Mouse (Mus musculus) testis, adult 2 months (tissue): ENCODE data around the gene Kcnc1. TPM values are rescaled to one million over a fixed set of nuclear protein-coding genes. Genes with fewer than 3 reads are reported as not detected.

ENCODE experiments used
- H3K27ac ChIP-seq: fragments of 200-500 bp; 2 replicates; pipeline ENCODE4 v1.5.1; 2012; ENCODE audit warnings: low read depth, low read length; ENCODE audit not compliant: control insufficient read depth, insufficient read depth
- H3K27me3 ChIP-seq: fragments of 200-500 bp; 2 replicates; pipeline ENCODE4 v1.6.1; 2012; ENCODE audit warnings: mild to moderate bottlenecking, low read length, moderate library complexity; ENCODE audit not compliant: control insufficient read depth, insufficient read depth
- H3K36me3 ChIP-seq: fragments of 200-500 bp; 2 replicates; pipeline ENCODE4 v1.6.1; 2012; ENCODE audit warnings: mild to moderate bottlenecking, low read length; ENCODE audit not compliant: control insufficient read depth, insufficient read depth
- H3K4me1 ChIP-seq: fragments of 200-500 bp; 2 replicates; pipeline ENCODE4 v1.6.1; 2012; ENCODE audit warnings: low read length; ENCODE audit not compliant: control insufficient read depth, insufficient read depth
- H3K4me3 ChIP-seq: fragments of 200-500 bp; 2 replicates; pipeline ENCODE4 v1.5.1; 2012; ENCODE audit warnings: low read depth, mild to moderate bottlenecking, low read length, moderate library complexity, mixed read lengths; ENCODE audit not compliant: control insufficient read depth
- CTCF ChIP-seq: fragments of 200-500 bp; IDR thresholded peaks from 2 replicates; pipeline ENCODE4 v1.5.1; 2012; ENCODE audit warnings: low read depth, mild to moderate bottlenecking, inconsistent platforms, low read length, moderate library complexity; ENCODE audit not compliant: control insufficient read depth, insufficient read depth, insufficient replicate concordance
- POLR2A ChIP-seq: fragments of 200-500 bp; IDR thresholded peaks from 2 replicates; pipeline ENCODE4 v1.6.1; 2012; ENCODE audit warnings: low read depth, mild to moderate bottlenecking, inconsistent platforms, low read length, moderate library complexity; ENCODE audit not compliant: control insufficient read depth
- polyA plus RNA-seq: library from polyadenylated mRNA; depleted of rRNA; stranded (reverse); fragments of >200 nt; gene quantifications from 2 replicates; pipeline ENCODE4 v1.2.3, GENCODE M21; 2012

The Kcnc1 gene
- polyA plus RNA-seq, 1 experiment = 14.6 TPM

DNA sequence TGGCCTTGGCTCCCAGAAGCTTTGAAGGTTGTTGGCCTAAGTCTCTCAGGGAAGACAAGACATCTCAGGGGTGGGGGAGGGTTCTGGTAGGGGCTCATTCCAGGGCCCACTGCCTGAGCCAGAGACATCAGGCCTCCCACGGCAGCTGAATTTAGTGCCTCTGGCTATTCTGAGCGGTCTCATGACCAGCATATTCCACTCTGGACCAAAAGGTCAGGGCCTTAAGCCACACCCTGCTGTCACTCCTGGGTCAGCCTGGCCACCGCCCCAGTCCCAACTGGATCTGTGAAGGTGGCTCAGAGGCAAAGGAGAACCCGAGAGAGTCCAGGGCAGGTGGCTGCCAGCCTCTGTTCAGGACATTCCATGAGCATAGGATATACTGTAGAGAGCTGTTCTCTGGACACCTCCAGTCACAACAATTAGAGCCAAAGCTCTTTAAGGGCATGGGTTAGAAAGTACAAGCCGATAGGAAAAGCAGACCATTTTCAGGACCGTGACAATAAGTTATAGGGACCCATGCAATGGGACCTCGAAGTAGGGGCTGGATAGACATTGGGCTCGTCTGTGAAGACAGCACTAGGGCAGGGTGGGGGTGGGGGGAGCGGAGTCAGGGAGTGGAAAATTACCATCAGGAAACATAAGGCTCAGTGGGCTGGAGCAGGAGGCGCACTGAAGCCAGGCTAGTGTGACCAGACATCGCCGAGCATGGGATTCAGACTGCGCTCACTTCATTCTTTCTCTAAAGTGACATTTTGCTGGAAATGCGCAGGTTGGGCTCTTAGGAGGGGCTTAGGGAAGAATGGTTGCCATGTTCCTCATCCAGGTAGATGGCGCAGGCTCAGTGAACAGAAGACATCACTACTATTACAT lies 7.6 kb downstream of the Kcnc1 start:
- H3K36me3 ChIP-seq = no peaks in the 10 kb centered on the region
- H3K27me3 ChIP-seq = peaks cover 2% of the 10 kb centered on the region
- H3K4me1 ChIP-seq = no peaks in the 10 kb centered on the region; the same call in 1 of the 2 replicates
- no peak overlapping the region for H3K27ac ChIP-seq
- TF ChIP-seq CTCF (no peak), POLR2A (no peak)
- no peak overlapping the region for H3K4me3 ChIP-seq

DNA sequence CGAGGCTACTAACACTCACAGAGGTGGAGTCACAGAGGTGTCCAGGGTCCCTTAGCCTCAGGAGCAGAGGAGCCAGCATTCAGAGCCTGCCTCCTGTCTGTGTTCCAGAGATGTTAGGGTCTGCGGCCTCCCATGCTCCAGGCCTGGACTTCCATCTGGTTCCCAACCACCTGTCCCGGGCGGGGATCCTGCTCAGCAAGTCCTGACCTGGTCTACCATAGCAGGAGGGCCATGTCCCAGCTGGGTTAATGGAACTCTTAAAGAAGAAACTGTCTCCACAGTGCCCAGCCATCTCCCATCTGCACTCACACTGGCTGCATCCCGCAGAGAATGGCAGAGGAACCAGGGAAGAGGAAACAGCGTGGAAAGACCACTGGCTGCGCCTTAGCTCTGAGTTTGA lies 8.5 kb downstream of the Kcnc1 start:
- Histone ChIP-seq H3K36me3 (no peaks in the 10 kb centered on the region), H3K4me3 (no peak overlapping the region), H3K27me3 (no peaks in the 10 kb centered on the region)

DNA sequence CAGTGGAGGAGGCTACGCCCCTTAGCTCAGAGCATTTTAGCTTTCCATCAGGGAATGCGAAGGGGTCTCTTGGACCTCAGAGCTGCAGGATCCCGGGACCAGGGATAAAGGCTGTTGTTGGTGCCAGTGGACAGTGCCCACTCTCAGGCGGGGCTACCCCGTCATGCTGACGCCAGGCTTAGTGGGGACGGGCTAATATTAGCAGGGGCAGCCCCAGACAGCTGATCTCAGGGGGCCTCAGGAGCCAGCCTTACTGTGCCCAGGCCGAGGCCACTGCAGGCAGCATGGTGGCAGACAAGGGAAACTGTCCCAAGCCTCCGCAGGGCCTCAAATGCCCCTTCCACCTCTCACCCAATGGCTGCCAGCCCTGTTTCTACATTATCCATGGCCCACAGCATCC lies 12.3 kb downstream of the Kcnc1 start:
- no peaks in the 10 kb centered on the region for H3K27me3 ChIP-seq
- no peaks in the 10 kb centered on the region for H3K36me3 ChIP-seq
- no peak overlapping the region for H3K27ac ChIP-seq
- no peaks in the 10 kb centered on the region; the same call in 1 of the 2 replicates for H3K4me1 ChIP-seq
- TF ChIP-seq CTCF (no peak), POLR2A (no peak)
- no peak overlapping the region for H3K4me3 ChIP-seq

More for the DNA sequence above, 8.5 kb downstream of the Kcnc1 start:
- Histone ChIP-seq H3K4me1 (no peaks in the 10 kb centered on the region; the same call in 1 of the 2 replicates), H3K27ac (no peak overlapping the region)
- no peak for TF ChIP-seq CTCF
- no peak for TF ChIP-seq POLR2A

DNA sequence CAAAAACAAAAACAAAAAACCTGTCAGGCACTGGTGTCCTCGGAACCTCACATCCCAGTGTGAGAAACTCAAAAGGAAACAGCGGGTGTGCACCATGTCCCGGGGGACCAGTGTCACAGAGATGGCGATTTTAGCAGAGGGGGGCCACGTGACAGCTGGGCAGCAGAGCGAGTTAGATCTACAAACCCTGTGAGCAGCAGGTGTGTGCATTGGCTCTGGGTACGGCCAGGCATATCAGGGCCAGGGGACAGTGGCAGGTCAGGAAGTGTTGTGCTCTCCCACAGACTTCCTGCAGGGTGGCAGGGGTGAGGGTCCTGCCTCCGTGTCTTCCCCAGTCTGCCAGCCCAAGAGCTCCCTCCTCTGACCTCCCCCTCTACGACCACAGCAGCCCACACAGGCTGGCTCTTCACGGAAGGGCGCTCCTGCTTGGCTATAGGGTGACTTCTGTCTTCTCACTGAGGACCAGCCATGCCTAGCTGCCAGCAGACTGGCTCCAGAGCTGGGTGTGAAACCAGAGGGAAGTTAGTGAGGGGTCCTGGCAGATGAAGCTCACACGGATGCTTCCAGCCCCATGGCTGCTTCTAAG lies 13.0 kb downstream of the Kcnc1 start:
- TF ChIP-seq CTCF (no peak), POLR2A (no peak)
- no peak overlapping the region for H3K4me3 ChIP-seq
- no peaks in the 10 kb centered on the region for H3K36me3 ChIP-seq

DNA sequence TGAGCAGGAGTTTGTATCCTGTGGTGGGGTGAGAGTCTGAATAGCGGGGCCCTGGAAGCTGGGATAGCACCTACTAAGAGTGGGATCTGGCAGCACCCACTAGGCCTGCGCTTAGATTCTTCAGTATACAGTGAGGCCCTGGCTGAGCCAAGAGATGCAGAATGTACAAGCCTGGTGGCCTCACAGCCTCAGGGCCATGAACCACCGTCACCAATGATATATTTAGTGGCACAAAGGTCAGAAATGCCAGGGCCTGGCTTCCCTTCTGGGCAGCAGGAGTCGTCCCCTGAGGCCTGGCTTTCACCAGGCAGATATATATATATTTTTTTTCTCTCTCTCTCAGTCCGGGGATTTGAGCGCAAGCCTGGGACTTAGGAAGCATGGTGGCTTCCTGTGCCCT lies 14.4 kb downstream of the Kcnc1 start:
- Histone ChIP-seq H3K36me3 (no peaks in the 10 kb centered on the region), H3K4me3 (no peak overlapping the region), H3K27me3 (no peaks in the 10 kb centered on the region), H3K27ac (no peak overlapping the region), H3K4me1 (no peaks in the 10 kb centered on the region)
- no peak for TF ChIP-seq CTCF
- TF ChIP-seq POLR2A = no peak

More for the DNA sequence above, 13.0 kb downstream of the Kcnc1 start:
- no peaks in the 10 kb centered on the region for H3K27me3 ChIP-seq
- no peaks in the 10 kb centered on the region for H3K4me1 ChIP-seq
- H3K27ac ChIP-seq = no peak overlapping the region

DNA sequence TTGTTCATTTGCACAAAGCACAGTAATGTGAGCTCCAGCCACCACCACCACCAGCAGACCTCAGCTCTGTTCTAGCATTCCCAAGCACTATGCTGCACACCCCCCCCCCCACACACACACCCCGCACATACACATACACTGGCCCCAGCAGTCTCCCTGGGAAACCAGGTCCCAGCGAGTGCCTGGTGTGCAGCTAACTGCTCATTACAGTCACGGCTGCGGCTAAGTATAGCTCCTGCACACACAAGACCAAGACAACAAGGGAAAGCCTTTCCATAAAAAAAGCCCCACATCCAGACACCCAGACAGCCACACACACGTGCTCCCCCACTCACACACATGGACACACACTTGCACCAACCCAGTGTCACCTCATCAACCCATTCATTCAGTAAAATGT lies 16.5 kb downstream of the Kcnc1 start:
- no peak overlapping the region for H3K27ac ChIP-seq
- H3K4me3 ChIP-seq = no peak overlapping the region
- no peaks in the 10 kb centered on the region for H3K4me1 ChIP-seq
- H3K36me3 ChIP-seq = no peaks in the 10 kb centered on the region
- no peak for TF ChIP-seq CTCF
- no peak for TF ChIP-seq POLR2A
- no peaks in the 10 kb centered on the region for H3K27me3 ChIP-seq

DNA sequence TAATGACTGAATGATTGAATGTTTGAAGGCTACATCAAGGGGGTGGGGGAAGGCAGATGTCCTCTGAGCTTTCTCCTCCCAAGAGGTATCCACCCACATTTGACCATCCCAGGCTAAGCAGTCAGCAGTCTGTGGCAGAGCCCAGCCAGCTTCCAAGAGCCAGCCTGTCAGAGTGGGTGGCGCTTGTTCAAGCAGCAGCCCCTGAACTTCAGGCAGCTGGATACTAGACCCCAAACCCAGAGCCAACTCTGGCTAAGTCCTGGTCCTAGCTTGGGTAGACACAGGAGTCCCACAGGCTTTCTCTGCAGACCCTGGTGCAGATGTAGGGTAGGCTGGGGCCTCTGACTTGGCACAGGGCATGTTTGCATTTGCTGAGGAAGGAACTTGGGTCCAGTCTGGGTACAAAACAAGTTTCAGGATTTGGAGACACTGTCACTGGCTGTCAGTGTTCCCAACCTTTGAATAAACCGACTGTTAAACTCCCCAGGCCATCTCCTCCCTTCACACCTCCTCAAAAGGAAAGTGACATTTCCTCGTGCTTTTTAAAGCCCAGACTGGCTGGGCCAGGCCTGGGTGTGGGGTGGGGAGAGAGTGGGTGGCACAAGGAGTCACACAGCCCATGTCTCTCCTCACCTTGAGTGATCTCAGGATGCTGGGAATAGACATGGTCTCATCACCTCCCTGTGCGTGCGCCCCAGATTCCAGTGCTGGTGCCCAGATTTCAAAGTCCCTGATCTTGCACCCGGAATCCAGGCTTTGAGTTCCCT lies 17.8 kb downstream of the Kcnc1 start:
- Histone ChIP-seq H3K36me3 (no peaks in the 10 kb centered on the region), H3K27me3 (no peaks in the 10 kb centered on the region), H3K4me1 (no peaks in the 10 kb centered on the region), H3K27ac (no peak overlapping the region), H3K4me3 (no peak overlapping the region)
- no peak for TF ChIP-seq POLR2A
- TF ChIP-seq CTCF = no peak
